Mouse (Mus musculus) spleen, adult 2 months (tissue): ENCODE measurements at regions not wholly inside any gene's neighbourhood (a gene's known extent, or its start where the extent isn't known, plus 50 kb on each side); places are given as distances from the start of the nearest gene placed in this dataset.

Source experiments
- CTCF ChIP-seq: fragments of 200-500 bp; IDR thresholded peaks from 2 replicates; pipeline ENCODE4 v1.5.1; 2011; ENCODE audit warnings: mild to moderate bottlenecking, inconsistent platforms; ENCODE audit not compliant: insufficient read depth, insufficient read length, insufficient replicate concordance; ENCODE audit errors: extremely low read depth
- POLR2A ChIP-seq: fragments of 200-500 bp; IDR thresholded peaks from 2 replicates; pipeline ENCODE4 v1.6.1; 2011; ENCODE audit warnings: low read depth, low read length, inconsistent platforms

- TF ChIP-seq CTCF (no peak), POLR2A (no peak)
These were observed 155.2 kb upstream of the Haao start for GRCm38 (mm10) chr17:84002939-84003338.
